Mouse (Mus musculus) bone marrow macrophage, adult 2 months (primary cell): Measurements from ENCODE around the gene Plcl2. TPM values are rescaled to one million over a fixed set of nuclear protein-coding genes. Genes with fewer than 3 reads are reported as not detected.

Experiments used
- H3K27ac ChIP-seq: 2 replicates; pipeline ENCODE4 v1.5.1; 2012; ENCODE audit warnings: low read depth, low read length; ENCODE audit not compliant: insufficient read depth
- H3K4me1 ChIP-seq: 2 replicates; pipeline ENCODE4 v1.6.1; 2012; ENCODE audit warnings: low read length; ENCODE audit not compliant: control insufficient read depth, insufficient read depth
- H3K4me3 ChIP-seq: 2 replicates; pipeline ENCODE4 v1.5.1; 2012; ENCODE audit warnings: mild to moderate bottlenecking, low read length, moderate library complexity; ENCODE audit not compliant: insufficient read depth
- CTCF ChIP-seq: IDR thresholded peaks from 2 replicates; pipeline ENCODE4 v1.5.1; 2012; ENCODE audit warnings: low read depth, mild to moderate bottlenecking, low read length, moderate library complexity
- POLR2A ChIP-seq: IDR thresholded peaks from 2 replicates; pipeline ENCODE4 v1.6.1; 2012; ENCODE audit warnings: mild to moderate bottlenecking, low read depth, low read length, borderline replicate concordance
- polyA plus RNA-seq: library from polyadenylated mRNA; stranded (reverse); fragments of >200 nt; gene quantifications from 2 replicates; pipeline ENCODE4 v1.2.4, GENCODE M21; 2012; ENCODE audit not compliant: missing spikeins, insufficient read depth, insufficient read length

Gene Plcl2
- polyA plus RNA-seq, 1 experiment, result 30.9 TPM

GRCm38 (mm10) chr17:50510741-50511140 lies 1.5 kb downstream of the Plcl2 start:
- Histone ChIP-seq H3K27ac (peak overlapping the region; percentile 62), H3K4me3 (peak overlapping the region; percentile 66), H3K4me1 (peaks cover 20% of the 10 kb centered on the region)
- TF ChIP-seq POLR2A, result no peak
- TF ChIP-seq CTCF, result no peak

- Histone ChIP-seq H3K4me1 (peaks cover 20% of the 10 kb centered on the region), H3K27ac (no peak overlapping the region), H3K4me3 (0 out of 2 replicates have a peak overlapping the region, but pooled peaks have one; percentile 9)
- TF ChIP-seq CTCF (no peak), POLR2A (no peak)
Observed at GRCm38 (mm10) chr17:50512222-50512621, 3.0 kb downstream of the Plcl2 start.

GRCm38 (mm10) chr17:50512841-50513240 lies 3.6 kb downstream of the Plcl2 start:
- no peak for TF ChIP-seq POLR2A
- Histone ChIP-seq H3K27ac (no peak overlapping the region), H3K4me1 (peaks cover 24% of the 10 kb centered on the region), H3K4me3 (0 out of 2 replicates have a peak overlapping the region, but pooled peaks have one; percentile 10)

GRCm38 (mm10) chr17:50513376-50513775 lies 4.2 kb downstream of the Plcl2 start:
- Histone ChIP-seq H3K27ac (no peak overlapping the region), H3K4me1 (peaks cover 22% of the 10 kb centered on the region), H3K4me3 (no peak overlapping the region)
- no peak for TF ChIP-seq POLR2A
- TF ChIP-seq CTCF, result no peak

- peaks cover 21% of the 10 kb centered on the region for H3K4me1 ChIP-seq
Observed at GRCm38 (mm10) chr17:50514012-50514411, 4.8 kb downstream of the Plcl2 start.

GRCm38 (mm10) chr17:50515926-50516325 lies 6.7 kb downstream of the Plcl2 start:
- Histone ChIP-seq H3K4me1 (peaks cover 21% of the 10 kb centered on the region), H3K27ac (no peak overlapping the region), H3K4me3 (no peak overlapping the region)
- TF ChIP-seq CTCF, result no peak
- no peak for TF ChIP-seq POLR2A

More at GRCm38 (mm10) chr17:50514012-50514411, 4.8 kb downstream of the Plcl2 start:
- no peak overlapping the region for H3K4me3 ChIP-seq
- H3K27ac ChIP-seq, result no peak overlapping the region
- no peak for TF ChIP-seq CTCF

GRCm38 (mm10) chr17:50517781-50518415 lies 8.7 kb downstream of the Plcl2 start:
- H3K4me3 ChIP-seq, result no peak overlapping the region
- no peak for TF ChIP-seq POLR2A
- TF ChIP-seq CTCF, result no peak

GRCm38 (mm10) chr17:50519588-50519987 lies 10.4 kb downstream of the Plcl2 start:
- no peak for TF ChIP-seq CTCF
- TF ChIP-seq POLR2A, result no peak
- Histone ChIP-seq H3K4me1 (peaks cover 14% of the 10 kb centered on the region), H3K27ac (no peak overlapping the region)

More at GRCm38 (mm10) chr17:50517781-50518415, 8.7 kb downstream of the Plcl2 start:
- Histone ChIP-seq H3K27ac (no peak overlapping the region), H3K4me1 (peaks cover 15% of the 10 kb centered on the region)

GRCm38 (mm10) chr17:50522473-50523083 lies 13.4 kb downstream of the Plcl2 start:
- H3K4me3 ChIP-seq, result no peak overlapping the region
- H3K27ac ChIP-seq, result no peak overlapping the region
- TF ChIP-seq CTCF (no peak), POLR2A (no peak)
- peaks cover 9% of the 10 kb centered on the region for H3K4me1 ChIP-seq

More at GRCm38 (mm10) chr17:50519588-50519987, 10.4 kb downstream of the Plcl2 start:
- no peak overlapping the region for H3K4me3 ChIP-seq

- Histone ChIP-seq H3K4me3 (no peak overlapping the region), H3K4me1 (peaks cover 21% of the 10 kb centered on the region), H3K27ac (no peak overlapping the region)
- TF ChIP-seq CTCF (no peak), POLR2A (no peak)
Observed at GRCm38 (mm10) chr17:50524970-50525369, 15.8 kb downstream of the Plcl2 start.
